Mouse (Mus musculus) myocyte (in vitro differentiated cells): ENCODE measurements around the gene Iqch.

Experiments
- CEBPB ChIP-seq: IDR thresholded peaks from 2 replicates; pipeline ENCODE4 v1.6.1; 2011; ENCODE audit warnings: mild to moderate bottlenecking, moderate library complexity; ENCODE audit not compliant: poor library complexity, insufficient read depth, severe bottlenecking
- E2F4 ChIP-seq: IDR thresholded peaks from one replicate; pipeline ENCODE4 v1.6.1; 2011; ENCODE audit warnings: mild to moderate bottlenecking, control low read depth, moderate library complexity; ENCODE audit not compliant: insufficient read depth
- MAX ChIP-seq: IDR thresholded peaks from one replicate; pipeline ENCODE4 v1.6.1; 2011; ENCODE audit warnings: low read depth, mild to moderate bottlenecking, control low read depth
- MYOD1 ChIP-seq, 3 experiments: IDR thresholded peaks; one replicate each; pipeline ENCODE4 v1.6.1; 2011; ENCODE audit warnings: control low read depth in 2 of 3, low read depth in 2 of 3, mild to moderate bottlenecking in 2 of 3, moderate library complexity in 1 of 3; ENCODE audit not compliant: insufficient read length in 2 of 3, control insufficient read depth in 1 of 3
- MYOG ChIP-seq, 3 experiments: IDR thresholded peaks; one replicate each; pipeline ENCODE4 v1.6.1; 2011; ENCODE audit warnings: control low read depth in 2 of 3, low read depth in 2 of 3, mild to moderate bottlenecking in 2 of 3; ENCODE audit not compliant: insufficient read length in 2 of 3, control insufficient read depth in 1 of 3, insufficient read depth in 1 of 3
- POLR2A ChIP-seq: IDR thresholded peaks from one replicate; pipeline ENCODE4 v1.6.1; 2011; ENCODE audit warnings: low read depth, mild to moderate bottlenecking, control low read depth, moderate library complexity; ENCODE audit not compliant: insufficient read length
- POLR2AphosphoS2 ChIP-seq: IDR thresholded peaks from one replicate; pipeline ENCODE4 v1.6.1; 2011; ENCODE audit warnings: low read depth, control low read depth; ENCODE audit not compliant: insufficient read length
- TCF3 ChIP-seq: IDR thresholded peaks from one replicate; pipeline ENCODE4 v1.6.1; 2011; ENCODE audit warnings: low read depth, control low read depth; ENCODE audit not compliant: insufficient read length
- USF1 ChIP-seq: IDR thresholded peaks from one replicate; pipeline ENCODE4 v1.6.1; 2011; ENCODE audit warnings: low read depth, mild to moderate bottlenecking, control low read depth, moderate library complexity

DNA sequence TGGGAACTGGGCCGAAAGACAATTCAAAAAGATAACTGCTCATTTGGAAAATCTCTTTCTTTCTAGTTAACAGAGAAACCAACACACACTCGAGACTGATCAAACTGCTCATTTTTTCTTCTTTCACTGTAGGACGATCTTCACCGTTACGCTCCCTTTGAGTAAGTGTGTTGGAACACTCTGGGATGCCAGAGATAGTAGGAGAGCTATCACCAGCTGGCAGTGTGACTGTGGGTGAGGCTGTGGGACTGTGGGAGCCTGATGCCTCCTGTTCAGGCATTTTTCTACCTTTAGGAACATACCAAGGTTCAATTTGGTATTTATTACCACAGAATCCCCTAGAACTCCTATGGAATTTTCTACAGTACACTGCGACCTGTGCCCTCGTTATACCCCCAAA lies 206.7 kb downstream of the Iqch start:
- TF ChIP-seq E2F4 (no peak), POLR2A (no peak), MYOD1 (IDR thresholded peaks at IDR 0.05; ENCODE audit: control insufficient read depth in 1 of 3, insufficient read length in 2 of 3, low read depth in 2 of 3) (no peak), USF1 (no peak), MAX (no peak), POLR2AphosphoS2 (no peak), TCF3 (no peak), MYOG (IDR thresholded peaks at IDR 0.05; ENCODE audit: control insufficient read depth in 1 of 3, insufficient read depth in 1 of 3, insufficient read length in 2 of 3, low read depth in 2 of 3) (no peak), CEBPB (no peak)
